Mouse (Mus musculus) left cerebral cortex, postnatal 25 days (tissue): ENCODE measurements around the gene Spef1. TPM values are rescaled to one million over a fixed set of nuclear protein-coding genes. Genes with fewer than 3 reads are reported as not detected.

Source experiments
- DNase-seq, 2 experiments: peaks; one replicate each; pipeline ENCODE4 v3.0.0; 2022; ENCODE audit warnings: low spot score in 2 of 2, mixed read lengths in 1 of 2
- intact Hi-C: fragments of 180-260 bp; cut with DNase I; formaldehyde crosslinking; loops from one replicate; pipeline ENCODE4 v1.15.1; 2025
- total RNA-seq, 2 experiments: library from RNA; stranded (reverse); gene quantifications; 2 replicates each; pipeline ENCODE4 v1.2.3; 2021

The Spef1 gene
- total RNA-seq, 2 experiments from 2014 or later, result 9.9 to 12.8 TPM

DNA sequence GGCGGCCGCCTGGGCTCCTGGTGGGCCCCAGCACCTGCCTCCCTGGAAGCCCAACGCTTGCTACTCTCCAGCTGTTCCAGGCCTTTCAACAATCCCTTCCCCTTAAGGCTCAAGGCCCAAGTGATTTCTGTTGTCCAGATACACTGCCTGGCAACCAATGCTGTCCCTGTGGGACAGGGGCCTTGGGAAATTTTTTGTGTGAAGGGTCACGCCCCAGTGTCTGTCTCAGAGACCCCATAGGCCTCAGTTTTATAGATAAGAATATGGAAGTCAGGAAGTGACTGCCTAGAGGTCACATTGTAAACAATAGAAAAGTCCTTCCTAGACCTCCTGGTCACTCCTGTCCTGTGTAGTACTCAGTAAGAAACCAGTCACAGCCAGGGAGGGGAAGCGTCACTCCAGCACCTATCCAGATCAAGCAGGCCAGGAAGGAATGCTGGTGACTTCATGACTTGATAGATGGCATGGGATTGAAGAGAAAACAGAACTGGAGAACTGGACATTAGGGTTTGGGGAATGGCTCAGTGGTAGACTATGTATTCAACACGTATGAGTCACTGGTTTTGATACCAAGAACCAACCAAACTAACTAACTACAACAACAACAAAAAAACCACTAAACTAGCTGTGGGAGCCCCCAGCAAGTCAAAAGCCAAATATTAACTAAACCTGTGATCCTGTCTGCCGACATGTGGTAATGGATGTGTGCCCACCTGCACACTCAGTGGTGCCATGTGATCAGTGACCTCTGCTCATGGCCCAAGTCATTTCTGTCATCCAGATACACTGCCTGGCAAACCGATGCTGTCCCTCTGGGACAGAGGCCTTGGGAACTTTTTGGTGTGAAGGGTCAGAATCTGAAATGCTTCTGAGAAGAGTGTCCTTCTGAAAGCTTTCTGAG, 38.5 kb downstream of the Spef1 start:
- intact Hi-C loops, result no loop called here
- no peak for DNase-seq

DNA sequence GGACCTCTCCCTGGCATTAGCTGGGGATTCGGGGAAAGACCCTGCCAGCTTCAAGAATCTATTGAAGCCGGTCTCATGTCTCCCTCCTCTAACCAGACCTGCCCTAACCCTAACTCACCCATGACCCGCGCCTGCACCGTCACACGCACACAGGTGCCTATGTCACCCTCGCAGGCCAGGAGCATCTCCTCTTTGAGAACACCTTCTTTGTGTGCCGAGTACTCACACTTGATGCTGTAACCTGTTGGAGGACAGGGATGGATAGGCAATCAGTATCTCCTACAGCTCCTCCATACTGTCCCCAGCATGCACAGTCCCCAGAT, 40.1 kb downstream of the Spef1 start:
- intact Hi-C loops, result no loop called here
- DNase-seq, result no peak

DNA sequence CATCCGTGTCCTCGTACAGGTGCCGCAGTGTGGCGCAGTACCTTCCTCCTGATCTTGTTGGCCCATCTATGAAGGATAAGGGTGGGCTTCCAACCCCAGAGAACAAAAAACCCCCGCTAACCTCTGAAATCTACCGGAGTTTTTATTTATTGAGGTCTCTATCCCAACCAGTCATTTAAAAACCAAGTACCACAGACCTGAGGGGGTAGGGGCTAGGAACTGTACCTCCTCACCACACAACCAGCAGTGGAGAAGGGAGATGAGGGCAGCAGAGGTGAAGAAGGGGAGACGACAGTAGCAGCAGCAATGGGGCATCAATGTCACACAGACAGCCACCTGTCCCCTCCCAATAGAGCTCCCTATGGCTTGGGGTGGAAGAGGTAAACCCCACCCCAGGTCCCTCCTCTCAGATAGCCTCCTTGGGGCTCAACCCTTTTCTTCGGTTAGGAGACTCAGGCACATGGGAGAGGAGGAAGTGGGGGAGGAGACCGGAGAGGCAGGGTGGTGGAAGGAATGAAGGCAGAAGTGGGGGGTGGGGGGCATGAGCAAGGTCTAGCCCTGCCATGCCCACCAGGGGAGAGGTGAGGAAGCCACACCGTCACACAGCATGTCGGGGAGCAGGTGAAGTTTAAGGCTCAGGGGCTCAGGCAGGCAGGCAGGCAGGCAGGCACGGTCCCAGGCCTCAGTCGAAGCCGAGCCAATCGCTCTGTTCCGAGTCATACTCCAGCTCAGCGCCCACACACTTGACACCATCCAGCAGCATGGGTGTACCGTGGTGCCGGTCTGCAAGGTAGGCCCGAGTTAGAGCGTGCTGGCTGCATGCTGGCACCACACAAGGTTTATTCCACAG, 40.7 kb downstream of the Spef1 start:
- intact Hi-C loops, result no loop called here
- peak in 1 of 2 experiments; percentile 40 for DNase-seq

DNA sequence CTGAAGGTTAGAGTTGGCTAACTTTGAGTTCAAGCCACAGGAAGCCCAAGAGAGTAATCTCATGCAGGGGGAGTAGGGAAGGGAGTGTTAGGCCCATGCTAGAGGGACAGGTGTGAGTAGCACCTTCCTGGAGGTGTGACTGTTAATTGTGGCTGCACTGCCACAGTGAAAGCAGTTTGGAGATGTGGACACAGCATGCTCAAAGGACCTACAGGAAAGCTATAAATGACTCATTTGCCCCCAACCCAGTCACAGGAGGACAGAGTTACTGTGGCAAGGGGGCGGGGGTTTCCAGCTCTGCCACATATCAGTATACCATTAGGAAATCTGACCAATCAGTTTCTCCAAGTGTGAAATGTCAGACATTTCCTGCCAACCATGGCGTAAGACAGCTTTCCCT, 41.5 kb downstream of the Spef1 start:
- intact Hi-C loops, result no loop called here

DNA sequence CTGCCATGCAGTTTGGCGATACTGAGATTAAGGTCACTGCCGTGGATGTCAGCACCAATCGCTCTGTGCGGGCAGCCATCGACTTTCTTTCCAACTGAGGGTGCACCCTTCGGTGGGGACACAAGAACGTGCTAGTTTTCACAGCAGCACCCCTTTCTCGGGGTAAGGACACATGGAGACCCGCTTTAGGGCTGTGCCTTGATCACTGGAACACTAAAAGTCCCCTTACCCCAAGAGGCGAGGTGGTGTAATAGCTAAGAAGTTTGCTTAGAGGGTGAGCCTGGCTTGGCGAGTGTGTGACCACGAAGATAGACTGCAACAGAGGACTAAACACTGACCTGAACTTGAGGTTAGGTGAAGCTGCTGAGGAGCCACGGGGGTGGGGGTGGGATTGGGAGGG, 42.0 kb downstream of the Spef1 start:
- DNase-seq, result no peak
- intact Hi-C loops, result no loop called here

More for the DNA sequence above, 41.5 kb downstream of the Spef1 start:
- no peak for DNase-seq

DNA sequence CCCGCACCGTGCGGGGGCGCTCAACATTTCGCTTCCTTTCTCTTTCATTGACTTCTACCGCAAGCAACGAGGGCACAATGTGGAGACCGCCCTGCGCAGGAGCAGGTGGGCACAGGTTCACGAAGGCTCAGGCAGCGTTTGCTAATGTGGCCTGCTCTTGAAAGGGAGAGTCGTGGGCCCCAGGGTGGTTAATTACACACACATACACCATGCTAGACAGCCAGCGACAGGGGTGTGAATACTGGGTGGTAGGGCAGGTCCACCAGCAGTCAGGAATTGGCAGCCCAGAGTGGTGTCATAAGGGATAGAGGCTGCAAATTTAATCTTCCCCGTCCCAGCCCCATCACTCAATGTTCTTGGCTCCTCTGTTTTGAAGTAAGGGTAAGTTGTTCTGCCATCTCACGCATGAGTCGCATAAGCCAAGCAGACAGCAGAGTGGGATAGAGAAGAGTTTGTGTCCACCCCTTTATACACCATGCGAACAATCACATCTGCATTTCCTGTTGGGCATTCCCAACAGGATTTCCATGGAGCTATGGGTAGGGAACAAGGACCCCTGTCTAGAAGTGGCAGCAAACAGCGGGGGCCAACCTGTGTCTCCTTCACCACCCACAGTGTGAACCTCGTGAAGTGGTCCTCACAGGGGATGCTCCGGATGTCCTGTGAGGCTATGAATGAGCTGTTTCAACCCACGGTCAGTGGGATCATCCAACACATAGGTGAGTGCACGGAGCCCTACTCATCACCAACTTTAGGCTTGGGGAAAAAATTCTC, 43.9 kb downstream of the Spef1 start:
- intact Hi-C loops, result loop anchor here (5.0 kb wide), 1 partner anchor 46 kb away; no protein-coding TSS in a partner anchor
- no peak for DNase-seq

DNA sequence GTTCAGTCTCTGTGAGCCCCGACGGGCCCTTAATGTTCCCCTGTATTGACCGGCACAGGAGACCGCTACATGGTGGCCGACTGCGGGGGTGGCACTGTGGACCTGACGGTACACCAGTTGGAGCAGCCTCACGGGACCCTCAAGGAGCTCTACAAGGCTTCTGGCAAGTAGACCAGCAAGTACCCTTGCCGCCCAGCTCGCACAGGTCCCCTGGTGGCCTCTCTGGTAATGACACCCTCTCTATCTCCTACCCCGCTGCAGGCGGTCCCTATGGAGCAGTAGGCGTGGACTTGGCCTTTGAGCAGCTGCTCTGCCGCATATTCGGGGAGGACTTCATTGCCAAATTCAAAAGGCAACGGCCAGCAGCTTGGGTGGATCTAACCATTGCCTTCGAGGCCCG, 44.5 kb downstream of the Spef1 start:
- DNase-seq, result peak; percentile 33 to 37
- intact Hi-C loops, result loop anchor here (5.0 kb wide), 1 partner anchor 45 kb away; no protein-coding TSS in a partner anchor

DNA sequence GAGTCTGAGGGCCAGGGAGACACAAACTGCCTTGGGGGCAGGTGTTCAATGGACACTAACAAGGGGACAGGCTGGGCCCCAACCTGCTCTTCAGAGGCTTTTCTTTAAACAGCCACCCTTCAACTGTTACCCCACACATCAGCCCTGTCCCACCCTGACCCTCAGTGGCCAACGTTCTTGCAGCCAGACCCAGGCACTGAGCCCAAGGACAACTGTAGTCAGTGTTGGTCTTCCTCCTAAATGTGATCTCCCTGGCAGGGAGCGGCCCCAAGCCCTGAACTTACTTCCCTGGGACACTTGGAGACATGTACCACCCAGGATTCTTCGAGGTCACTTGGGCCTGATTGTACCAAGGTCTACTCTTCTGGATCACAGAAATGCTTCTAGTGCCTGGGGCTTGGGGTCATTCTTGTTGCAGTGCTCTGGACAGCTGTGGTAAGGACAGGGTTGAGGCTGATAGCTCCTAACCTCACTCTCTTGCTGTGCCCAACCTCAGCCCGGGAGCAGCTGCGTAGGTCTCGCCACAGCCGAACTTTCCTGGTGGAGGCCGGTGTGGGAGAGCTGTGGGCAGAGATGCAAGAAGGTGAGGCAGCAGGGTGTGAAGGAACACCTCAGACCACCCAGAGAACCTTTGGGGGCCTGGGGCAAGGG, 45.6 kb downstream of the Spef1 start:
- intact Hi-C loops, result loop anchor here (5.0 kb wide), 1 partner anchor 44 kb away; no protein-coding TSS in a partner anchor
- no peak for DNase-seq

DNA sequence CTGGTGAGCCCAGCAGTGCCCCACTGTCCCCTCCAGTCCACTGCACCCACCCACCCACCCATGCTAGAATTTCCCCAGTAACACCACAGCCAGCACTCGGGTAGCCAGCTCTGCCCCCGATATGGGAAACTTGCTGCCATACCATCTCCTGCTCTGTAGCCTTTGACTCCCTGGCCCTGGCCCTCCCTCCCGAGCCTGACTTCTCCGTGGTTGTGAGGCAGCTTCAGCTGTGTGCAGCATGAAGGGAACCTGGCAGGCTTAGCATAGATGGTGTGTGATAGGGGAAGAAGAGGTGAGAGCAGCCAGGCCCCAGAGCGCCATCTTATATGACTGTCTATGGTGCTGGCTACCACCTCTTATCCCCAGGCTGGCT, 46.6 kb downstream of the Spef1 start:
- no peak for DNase-seq
- intact Hi-C loops, result loop anchor here (5.0 kb wide), 1 partner anchor 43 kb away; no protein-coding TSS in a partner anchor

DNA sequence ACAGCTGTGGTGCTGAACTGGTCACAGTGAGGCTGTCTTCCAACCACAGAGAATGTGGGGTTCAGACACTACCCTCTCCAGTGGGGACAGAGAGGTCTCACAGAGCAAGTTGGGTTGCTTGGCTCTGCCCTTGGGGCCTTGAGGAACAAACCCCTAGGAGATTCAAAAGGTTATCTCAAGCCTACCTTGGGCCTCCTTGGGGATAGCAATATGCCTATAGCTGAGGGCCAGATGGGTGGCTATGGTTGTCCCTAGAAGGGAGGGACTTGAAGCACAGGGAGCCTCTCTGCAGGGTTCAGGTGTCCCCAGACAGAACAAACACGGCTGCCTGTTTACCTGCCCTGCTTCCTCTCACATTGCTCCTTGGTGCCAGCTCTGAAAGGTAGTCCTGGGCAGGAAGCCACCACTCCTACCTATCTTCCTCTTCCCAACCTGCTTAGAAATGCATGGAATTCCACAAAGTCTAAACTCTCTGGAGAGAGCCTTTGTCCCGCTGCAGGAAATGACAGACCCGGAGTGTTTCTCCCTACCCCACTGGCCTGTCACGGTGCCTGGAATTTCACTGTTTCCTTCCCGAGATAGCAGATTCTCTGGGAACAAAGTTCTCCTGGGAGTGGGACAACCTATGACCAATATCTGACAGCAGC, 47.1 kb downstream of the Spef1 start:
- no peak for DNase-seq
- intact Hi-C loops, result loop anchor here (5.0 kb wide), 1 partner anchor 43 kb away; no protein-coding TSS in a partner anchor

DNA sequence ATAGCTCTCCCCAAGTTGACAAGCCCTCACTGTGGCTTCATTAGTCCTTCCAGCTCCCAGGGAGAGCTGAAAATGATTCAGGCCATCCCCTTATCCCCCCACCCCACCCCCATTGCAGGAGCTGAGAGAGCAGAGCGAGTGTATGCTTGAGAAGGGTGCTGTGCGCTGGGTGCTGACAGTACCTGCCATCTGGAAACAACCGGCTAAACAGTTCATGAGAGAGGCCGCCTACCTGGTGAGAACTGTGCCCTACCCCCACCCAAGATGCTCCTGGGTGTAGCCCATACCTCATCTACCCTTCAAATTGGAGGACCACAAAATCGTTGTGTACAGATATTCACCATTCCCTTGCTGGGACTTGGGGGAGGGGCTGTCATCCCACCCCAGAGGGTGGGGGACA, 47.8 kb downstream of the Spef1 start:
- DNase-seq, result no peak
- intact Hi-C loops, result no loop called here

DNA sequence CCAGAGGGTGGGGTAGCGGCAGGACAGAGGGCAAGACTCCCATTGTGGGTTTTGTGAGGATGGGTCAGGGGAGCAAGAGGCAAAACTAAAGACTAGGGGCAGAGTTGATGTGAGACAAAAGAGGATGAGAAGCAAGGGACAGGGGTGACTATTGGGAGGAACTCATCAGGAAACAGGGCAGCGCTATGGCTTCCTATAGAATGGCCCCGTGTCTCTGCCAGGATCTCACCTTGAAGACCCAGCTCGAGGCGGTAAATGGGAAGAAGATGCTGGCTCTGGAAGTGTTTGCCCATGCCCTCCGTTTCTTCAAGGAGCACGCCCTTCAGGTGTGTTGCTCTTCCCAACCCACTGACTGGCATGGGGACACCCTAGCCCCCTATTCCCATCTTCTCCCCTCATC, 48.3 kb downstream of the Spef1 start:
- no peak for DNase-seq
- intact Hi-C loops, result no loop called here

DNA sequence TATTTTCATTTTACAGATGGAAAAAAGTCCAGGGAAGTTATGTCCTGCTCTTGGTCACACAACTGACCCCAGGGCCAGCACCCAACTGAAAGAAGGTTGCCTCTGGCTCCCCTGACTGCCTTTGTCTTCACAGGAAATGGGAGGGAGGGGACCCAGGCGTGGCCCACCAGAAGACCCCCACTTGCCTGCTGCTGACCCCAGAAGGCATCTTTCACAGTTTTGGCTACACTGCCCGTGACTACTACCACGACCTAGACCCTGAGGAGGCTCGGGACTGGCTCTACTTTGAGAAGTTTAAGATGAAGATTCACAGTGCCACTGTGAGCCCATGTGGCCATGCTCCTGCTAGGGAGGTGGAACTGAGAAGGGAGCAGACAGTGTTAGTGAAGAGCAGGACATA, 48.8 kb downstream of the Spef1 start:
- no peak for DNase-seq
- intact Hi-C loops, result no loop called here

DNA sequence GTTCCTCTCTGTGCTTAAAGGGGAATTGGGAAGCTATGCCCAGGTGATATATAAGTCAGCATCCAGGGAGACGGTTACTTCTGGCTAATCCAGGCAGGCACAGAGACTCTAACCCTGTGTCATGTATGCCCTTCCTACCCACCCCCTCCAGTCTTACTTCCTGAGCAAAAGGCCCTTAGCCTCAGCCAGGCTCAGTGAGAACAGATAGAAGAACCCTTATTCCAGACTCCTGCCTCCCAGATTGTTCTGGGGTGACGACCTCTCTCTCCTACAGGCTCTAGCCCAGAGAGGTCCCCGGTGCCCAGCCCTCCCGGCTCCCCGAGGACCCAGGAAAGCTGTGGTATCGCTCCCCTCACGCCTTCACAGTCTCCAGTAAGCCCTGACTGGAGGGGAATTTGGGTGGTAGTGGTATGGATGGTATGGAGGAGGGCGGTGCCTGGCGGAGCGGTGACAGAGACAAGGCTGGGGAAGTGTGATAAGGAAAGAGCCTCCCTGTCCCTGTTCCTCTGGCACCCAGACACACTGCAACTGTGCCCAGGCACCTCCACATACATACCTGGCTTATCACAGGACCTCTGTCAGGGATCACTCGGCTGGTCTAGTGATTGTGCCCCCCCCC, 51.5 kb downstream of the Spef1 start:
- no peak for DNase-seq
- intact Hi-C loops, result no loop called here

DNA sequence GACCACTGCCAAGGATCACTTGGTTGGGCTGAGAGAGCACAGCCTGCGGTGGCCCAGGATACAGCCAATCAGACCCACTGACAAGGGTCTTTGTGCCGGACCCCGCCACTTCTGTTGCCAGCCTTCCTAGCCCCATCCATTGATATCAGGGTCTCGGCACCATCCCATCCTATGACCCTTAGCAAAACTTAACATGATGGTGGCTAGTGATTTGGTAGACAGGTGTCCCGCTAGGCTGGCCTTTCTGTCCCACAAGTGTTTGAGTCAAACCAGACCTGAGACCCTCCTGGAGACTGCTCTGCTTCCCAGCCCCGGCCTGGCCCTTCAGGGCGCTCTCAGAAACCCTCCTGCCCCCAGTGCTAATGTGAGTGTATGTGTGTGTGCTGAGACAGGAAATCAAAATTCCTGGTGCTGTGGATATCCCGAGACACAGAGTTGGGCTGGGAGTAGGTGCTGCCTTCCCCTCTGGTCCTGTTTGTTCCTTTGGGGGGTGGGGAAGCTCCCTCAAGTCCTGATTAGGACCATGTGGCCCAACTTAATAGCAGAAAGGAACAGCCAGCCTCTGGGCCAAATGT, 52.2 kb downstream of the Spef1 start:
- intact Hi-C loops, result no loop called here
- no peak for DNase-seq

DNA sequence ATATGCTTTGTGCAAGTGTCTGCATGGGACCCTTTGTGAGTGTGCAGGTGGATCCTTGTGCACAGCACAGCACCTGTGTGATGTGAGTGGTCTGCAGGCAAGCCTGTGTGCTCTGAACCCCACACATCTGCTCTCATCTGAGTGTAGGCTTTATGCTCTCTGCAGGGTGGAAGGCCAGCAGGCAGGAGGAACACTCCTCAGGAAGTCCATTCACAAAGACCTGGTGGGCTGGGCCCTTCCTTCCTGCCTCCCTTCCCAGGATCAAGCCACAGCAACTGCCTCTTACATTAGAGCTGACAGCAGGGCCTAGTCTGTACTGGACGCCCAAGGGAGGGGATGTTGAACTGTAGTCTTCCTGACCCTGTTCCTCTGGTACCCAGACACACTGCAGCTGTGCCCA, 52.7 kb downstream of the Spef1 start:
- intact Hi-C loops, result no loop called here
- no peak for DNase-seq

DNA sequence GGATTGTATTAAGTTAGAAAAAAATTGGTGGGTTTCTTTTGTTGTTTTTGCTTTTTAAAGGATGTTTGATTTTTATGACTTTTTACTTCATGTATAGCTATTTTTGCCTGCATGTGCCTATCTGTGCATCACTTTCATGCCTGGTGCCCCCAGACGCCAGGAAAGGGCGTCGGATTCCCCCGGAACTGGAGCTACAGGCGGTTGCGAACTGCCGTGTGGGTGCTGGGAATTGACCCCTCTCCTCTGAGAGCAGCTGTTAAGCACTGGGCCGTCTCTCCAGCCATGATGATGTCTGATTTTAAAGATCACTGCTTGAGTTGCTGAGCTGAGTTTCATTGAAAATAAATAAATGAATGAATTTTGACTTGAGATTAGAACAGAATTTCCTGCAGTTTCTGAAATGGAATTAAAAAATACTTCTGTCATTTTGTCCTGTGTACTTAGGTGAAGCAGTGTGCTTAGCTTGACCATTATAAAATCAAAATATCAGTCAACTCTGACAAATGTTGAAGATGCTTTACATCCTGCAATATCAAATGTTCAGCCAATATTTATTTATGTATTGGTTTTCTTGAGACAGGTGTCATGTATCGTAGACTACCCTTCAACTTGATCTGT, 54.0 kb downstream of the Spef1 start, which contains the start of gene Gm11037:
Gene Gm11037, plus strand, starts transcription at position 568 of the 618 bp plus-strand sequence.
- intact Hi-C loops, result no loop called here
- DNase-seq, result no peak
